Mouse (Mus musculus) macrophage (primary cell): ENCODE results near the gene Ptgis. TPM values are rescaled to one million over a fixed set of nuclear protein-coding genes. Genes with fewer than 3 reads are reported as not detected.

Source experiments
- H3K27ac ChIP-seq: fragments of 350-480 bp; formaldehyde crosslinking; 2 replicates; pipeline ENCODE4 v1.9.0; 2021
- H3K36me3 ChIP-seq: fragments of 350-480 bp; formaldehyde crosslinking; 2 replicates; pipeline ENCODE4 v1.9.0; 2021; ENCODE audit errors: inconsistent target
- H3K4me3 ChIP-seq: fragments of 350-480 bp; formaldehyde crosslinking; 2 replicates; pipeline ENCODE4 v1.9.0; 2021; ENCODE audit errors: inconsistent target
- H3K79me2 ChIP-seq: fragments of 350-480 bp; formaldehyde crosslinking; 2 replicates; pipeline ENCODE4 v1.9.0; 2021; ENCODE audit errors: inconsistent target
- WGBS: methylation state at CpG from one replicate; pipeline ENCODE4 v1.1.7; 2026; ENCODE audit warnings: inconsistent platforms; ENCODE audit not compliant: missing documents; 5-methylcytosine and 5-hydroxymethylcytosine counted together
- polyA plus RNA-seq: library from polyadenylated mRNA; stranded (reverse); fragments of 250-400 nt; gene quantifications from 3 replicates; pipeline ENCODE4 v1.2.4, GENCODE M21; 2018; ENCODE audit warnings: inconsistent platforms

The Ptgis gene
- polyA plus RNA-seq, 1 experiment from 2014 or later: not detected

- 77% methylated on average over 7 of the region's 7 CpGs for WGBS
- H3K79me2 ChIP-seq: no peaks in the 10 kb centered on the region
- H3K4me3 ChIP-seq: no peak overlapping the region
- H3K27ac ChIP-seq: no peak overlapping the region
- no peaks in the 10 kb centered on the region for H3K36me3 ChIP-seq
Observed at GRCm38 (mm10) chr2:167203505-167204166, 36.8 kb downstream of the Ptgis start.

GRCm38 (mm10) chr2:167201463-167202291 is 38.7 kb downstream of the Ptgis start:
- no peaks in the 10 kb centered on the region for H3K36me3 ChIP-seq
- no peaks in the 10 kb centered on the region for H3K79me2 ChIP-seq
- no peak overlapping the region for H3K4me3 ChIP-seq
- 55% methylated on average over 16 of the region's 16 CpGs for WGBS
- H3K27ac ChIP-seq: no peak overlapping the region

DNA sequence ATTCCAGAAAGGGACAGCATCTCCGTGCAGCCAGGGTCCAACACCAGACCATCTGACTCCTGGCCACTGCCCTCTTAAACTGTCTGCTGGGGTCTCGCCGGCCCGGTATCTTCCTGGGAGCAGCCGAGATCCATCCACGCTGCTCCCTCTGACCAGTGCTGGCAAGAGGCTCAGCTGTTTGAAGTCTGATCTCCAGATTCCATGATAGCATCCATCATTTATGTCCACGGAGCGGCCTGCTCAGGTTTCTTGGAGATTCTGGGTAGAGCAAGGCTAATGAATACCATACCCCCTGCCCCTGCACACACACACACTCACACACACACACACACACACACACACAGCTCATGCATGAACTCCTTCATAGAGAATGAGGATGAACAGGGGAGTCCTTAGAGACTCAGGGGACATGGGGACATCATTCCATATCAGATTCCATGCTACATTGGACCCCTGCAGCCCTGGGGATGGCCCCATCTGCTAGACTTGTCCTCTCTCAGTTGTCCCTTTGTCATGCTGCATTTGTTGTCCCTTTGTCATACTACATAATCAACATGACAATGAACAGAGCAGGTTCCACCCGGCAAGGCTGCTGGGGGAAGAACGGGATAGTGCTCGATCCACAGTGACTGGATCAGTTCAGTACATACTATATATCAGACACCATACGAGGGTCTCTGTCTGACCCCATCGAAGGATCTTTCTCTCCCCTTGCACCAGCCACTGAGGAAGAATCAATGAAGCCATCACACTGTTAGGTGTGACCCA is 41.6 kb downstream of the Ptgis start:
- WGBS: 83% methylated on average over 11 of the region's 13 CpGs
- H3K79me2 ChIP-seq: no peaks in the 10 kb centered on the region
- no peak overlapping the region for H3K27ac ChIP-seq

DNA sequence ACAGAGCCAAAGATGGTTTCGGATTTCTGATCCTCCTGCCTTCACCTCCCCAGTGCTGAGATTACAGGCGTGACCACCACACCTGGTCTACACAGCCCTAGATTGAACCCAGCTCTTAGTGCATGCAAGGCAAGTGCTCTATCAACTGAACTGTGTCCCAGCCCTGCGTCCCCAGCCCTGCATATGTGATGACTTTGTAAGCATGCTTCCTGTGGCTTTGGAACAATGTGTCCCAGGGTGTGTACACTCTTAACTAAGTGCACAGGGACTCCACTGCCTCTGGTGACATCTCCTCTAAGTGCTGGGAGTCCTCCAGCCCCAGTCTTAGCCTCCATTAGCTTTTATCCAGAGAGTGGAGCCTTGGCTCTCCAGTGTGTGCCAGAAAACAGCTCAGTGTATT is 47.0 kb downstream of the Ptgis start:
- Histone ChIP-seq H3K36me3 (no peaks in the 10 kb centered on the region), H3K4me3 (no peak overlapping the region)
- 83% methylated on average over 3 of the region's 3 CpGs for WGBS

More for the DNA sequence above, 41.6 kb downstream of the Ptgis start:
- no peaks in the 10 kb centered on the region for H3K36me3 ChIP-seq
- no peak overlapping the region for H3K4me3 ChIP-seq

DNA sequence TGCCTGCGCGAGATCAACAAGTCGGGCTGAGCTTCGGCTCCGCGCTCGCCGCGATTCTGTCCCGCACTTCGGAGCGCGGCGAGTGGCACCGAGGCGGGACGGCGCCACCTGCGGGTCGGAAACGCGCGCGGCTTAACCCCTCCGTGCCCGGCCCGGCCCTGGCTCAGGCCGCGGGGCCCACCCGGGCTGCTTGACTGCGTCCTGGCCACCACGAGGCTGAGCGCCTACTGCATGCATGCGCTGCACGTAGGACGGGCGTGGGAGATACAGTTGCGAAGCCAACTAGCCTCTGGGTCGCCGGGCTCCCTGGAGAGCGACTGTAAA is 50.4 kb downstream of the Ptgis start, which contains the start of gene Kcnb1:
Gene Kcnb1 (minus strand): TSS at position 80 of the 324 bp plus-strand sequence.
- Histone ChIP-seq H3K36me3 (no peaks in the 10 kb centered on the region), H3K79me2 (no peaks in the 10 kb centered on the region), H3K4me3 (no peak within 1 kb of the TSS), H3K27ac (no peak within 1 kb of the TSS)
- WGBS: 3% methylated on average over 41 of the region's 41 CpGs

More for the DNA sequence above, 47.0 kb downstream of the Ptgis start:
- Histone ChIP-seq H3K79me2 (no peaks in the 10 kb centered on the region), H3K27ac (no peak overlapping the region)

GRCm38 (mm10) chr2:167189291-167190075 is 50.9 kb downstream of the Ptgis start:
- 2% methylated on average over 44 of the region's 91 CpGs for WGBS
- H3K27ac ChIP-seq: no peak overlapping the region
- H3K36me3 ChIP-seq: no peaks in the 10 kb centered on the region
- no peak overlapping the region for H3K4me3 ChIP-seq
- no peaks in the 10 kb centered on the region for H3K79me2 ChIP-seq

DNA sequence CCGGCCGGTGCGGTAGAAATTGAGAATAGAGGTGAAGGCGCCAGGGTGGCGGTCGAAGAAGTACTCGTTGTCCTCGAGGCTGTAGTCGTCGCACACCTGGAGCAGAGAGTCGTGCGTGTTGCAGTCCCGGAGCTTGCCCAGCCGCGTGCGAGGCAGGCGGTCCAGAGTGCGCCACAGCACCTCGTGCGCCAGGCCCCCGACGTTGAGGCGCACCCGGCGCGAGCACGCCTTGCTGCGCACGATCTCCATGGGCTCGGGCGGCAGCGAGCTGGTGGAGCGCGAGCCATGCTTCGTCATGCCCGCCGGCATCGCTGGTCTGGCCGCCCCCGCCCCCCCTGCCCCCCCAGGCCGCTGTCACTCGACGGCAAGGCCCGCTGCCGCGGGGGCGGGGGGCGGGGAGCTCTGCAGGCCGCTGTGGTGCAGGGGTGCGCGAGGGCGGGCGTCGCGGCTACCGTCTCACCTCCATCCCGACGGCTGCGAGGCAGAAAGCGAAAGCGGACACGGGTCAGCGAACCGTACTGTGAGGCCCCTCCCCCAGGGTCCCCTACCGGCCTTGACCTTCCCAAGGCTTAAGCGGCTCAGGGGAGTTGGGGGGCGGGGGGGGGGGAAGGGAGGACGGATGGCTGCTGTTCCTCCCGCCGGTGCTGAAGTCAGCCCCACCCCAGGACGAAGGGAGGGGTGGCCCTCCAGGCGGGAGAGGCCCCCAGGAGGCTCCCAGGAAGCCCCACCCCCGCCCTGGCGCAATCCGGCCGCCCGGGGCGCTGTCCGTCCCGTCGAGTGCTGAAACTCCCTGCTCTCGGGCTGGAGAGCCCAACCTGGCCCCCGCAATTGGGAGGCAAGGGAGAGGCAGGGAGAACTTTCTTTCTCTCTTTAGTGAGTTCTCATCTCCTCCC is 51.8 kb downstream of the Ptgis start:
- H3K4me3 ChIP-seq: no peak overlapping the region
- H3K27ac ChIP-seq: no peak overlapping the region
- H3K36me3 ChIP-seq: no peaks in the 10 kb centered on the region
- 18% methylated on average over 70 of the region's 83 CpGs for WGBS
- H3K79me2 ChIP-seq: no peaks in the 10 kb centered on the region

GRCm38 (mm10) chr2:167187119-167187518 is 53.3 kb downstream of the Ptgis start:
- 90% methylated on average over 5 of the region's 5 CpGs for WGBS
- Histone ChIP-seq H3K4me3 (no peak overlapping the region), H3K79me2 (no peaks in the 10 kb centered on the region), H3K27ac (no peak overlapping the region), H3K36me3 (no peaks in the 10 kb centered on the region)

- Histone ChIP-seq H3K27ac (no peak overlapping the region), H3K36me3 (no peaks in the 10 kb centered on the region), H3K79me2 (no peaks in the 10 kb centered on the region), H3K4me3 (no peak overlapping the region)
- WGBS: 65% methylated on average over 10 of the region's 10 CpGs
Observed at GRCm38 (mm10) chr2:167186544-167186943, 53.9 kb downstream of the Ptgis start.

- Histone ChIP-seq H3K27ac (no peak overlapping the region), H3K79me2 (no peaks in the 10 kb centered on the region), H3K4me3 (no peak overlapping the region), H3K36me3 (no peaks in the 10 kb centered on the region)
- 69% methylated on average over 13 of the region's 13 CpGs for WGBS
Observed at GRCm38 (mm10) chr2:167186003-167186402, 54.4 kb downstream of the Ptgis start.

DNA sequence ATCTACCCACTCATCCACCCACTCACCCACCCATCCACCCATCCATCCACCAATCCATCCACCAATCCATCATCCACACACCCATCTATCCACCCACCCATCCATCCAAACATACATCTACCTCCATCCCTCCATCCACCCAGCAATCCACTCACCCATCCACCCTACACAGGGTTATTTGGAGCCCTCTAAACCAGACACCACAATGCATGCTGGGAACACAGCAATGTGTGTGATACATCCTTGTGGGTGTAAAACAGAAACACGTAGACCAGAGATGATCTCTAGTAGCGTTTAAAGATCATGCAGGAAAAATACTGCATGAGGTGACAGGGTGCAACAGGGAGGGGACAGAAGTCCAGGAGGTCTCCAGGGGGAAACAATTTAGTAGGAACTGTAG is 55.0 kb downstream of the Ptgis start:
- H3K36me3 ChIP-seq: no peaks in the 10 kb centered on the region
- 74% methylated on average over 2 of the region's 2 CpGs for WGBS
- H3K79me2 ChIP-seq: no peaks in the 10 kb centered on the region

GRCm38 (mm10) chr2:167181662-167182389 is 58.6 kb downstream of the Ptgis start:
- no peak overlapping the region for H3K4me3 ChIP-seq
- WGBS: 84% methylated on average over 14 of the region's 14 CpGs
- H3K79me2 ChIP-seq: no peaks in the 10 kb centered on the region
- H3K36me3 ChIP-seq: no peaks in the 10 kb centered on the region
- H3K27ac ChIP-seq: no peak overlapping the region

More for the DNA sequence above, 55.0 kb downstream of the Ptgis start:
- H3K27ac ChIP-seq: no peak overlapping the region
- H3K4me3 ChIP-seq: no peak overlapping the region

DNA sequence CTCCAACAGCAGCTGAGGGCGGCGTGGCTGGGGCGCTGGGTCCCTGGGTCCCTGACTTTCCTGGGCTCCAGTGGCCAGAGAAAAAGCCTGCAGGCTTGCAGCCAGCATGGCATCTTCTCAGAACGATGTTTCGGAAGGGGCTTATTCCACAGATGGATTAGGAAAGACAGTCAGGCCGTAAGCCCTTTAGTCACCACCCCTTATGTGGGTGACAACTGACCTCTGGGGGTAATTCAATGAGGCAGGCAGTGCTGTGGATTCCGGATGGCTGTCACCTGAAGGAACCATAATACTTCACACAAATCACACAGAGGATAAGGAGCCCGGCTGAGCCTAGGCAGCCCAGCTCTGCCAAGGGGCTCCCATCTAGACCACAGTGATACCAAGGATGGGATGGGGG is 59.3 kb downstream of the Ptgis start:
- Histone ChIP-seq H3K4me3 (no peak overlapping the region), H3K79me2 (no peaks in the 10 kb centered on the region), H3K27ac (no peak overlapping the region), H3K36me3 (no peaks in the 10 kb centered on the region)
- WGBS: 90% methylated on average over 8 of the region's 8 CpGs
